In genomic region chr16:35907432-35908201, GRCm38 (mm10) we compare ENCODE assay signal across 10 mouse cellular contexts. TPM values are rescaled to one million over a fixed set of nuclear protein-coding genes. Genes with fewer than 3 reads are reported as not detected.
DNase-seq lines count a peak whose midpoint lies in the region; ATAC-seq and TF ChIP-seq lines count a peak whose summit lies in the region.
"Had no signal": no experiment of that assay in that cellular context is flagged by ENCODE, and none has a peak within 500 bp of the region (broad histone marks: within the 10 kb centered on the region; RNA-seq: fewer than 3 reads in every experiment).

No protein-coding gene starts in this region.

- intact Hi-C loops in heart, postnatal 36 days (cut with DNase I) = no loop called here

- no peak overlapping the region for H3K9ac ChIP-seq in liver, postnatal 0 days (replicated peaks)
- no peak overlapping the region for H3K9ac ChIP-seq in liver, embryonic 12.5 days
- H3K9ac ChIP-seq: limb, embryonic 13.5 days had no signal

- no peak for TF ChIP-seq POLR2A in myocyte (IDR thresholded peaks at IDR 0.05; ENCODE audit: insufficient read length, low read depth)

- H3K4me2 ChIP-seq in liver, postnatal 0 days (ENCODE audit: low read depth, low read length) = no peak overlapping the region
- no peak overlapping the region for H3K4me2 ChIP-seq in liver, embryonic 12.5 days
- H3K4me2 ChIP-seq in myocyte (ENCODE audit: low read depth) = peak overlapping the region; percentile 4
- H3K4me2 ChIP-seq: limb, embryonic 13.5 days had no signal

- no peaks in the 10 kb centered on the region for H3K27me3 ChIP-seq in liver, postnatal 0 days (ENCODE audit: insufficient read depth, low read length)
- no peaks in the 10 kb centered on the region for H3K27me3 ChIP-seq in liver, embryonic 12.5 days (replicated peaks)
- H3K27me3 ChIP-seq in myocyte (ENCODE audit: control insufficient read depth, insufficient read depth, insufficient read length) = no peaks in the 10 kb centered on the region
- H3K27me3 ChIP-seq: limb, embryonic 13.5 days; Patski had no signal

- no peak for TF ChIP-seq CTCF in liver, postnatal 0 days (IDR thresholded peaks at IDR 0.05; ENCODE audit: low read depth)

- H3K4me1 ChIP-seq in liver, postnatal 0 days (ENCODE audit: insufficient read depth) = peaks cover 4% of the 10 kb centered on the region; the same call in 1 of the 2 replicates
- H3K4me1 ChIP-seq in liver, embryonic 12.5 days = peaks cover 19% of the 10 kb centered on the region
- H3K4me1 ChIP-seq: limb, embryonic 13.5 days had no signal

- peak; percentile 61; the same call in 1 of the 2 replicates for ATAC-seq in liver, postnatal 0 days
- no peak for ATAC-seq in liver, embryonic 12.5 days
- ATAC-seq: Patski had no signal

- no peak for TF ChIP-seq EP300 in liver, postnatal 0 days (IDR thresholded peaks at IDR 0.05; ENCODE audit: low read depth)

- peaks cover 3% of the 10 kb centered on the region; the same call in 1 of the 2 replicates for H3K9me3 ChIP-seq in liver, postnatal 0 days (ENCODE audit: low read length)
- H3K9me3 ChIP-seq in liver, embryonic 12.5 days (replicated peaks) = no peaks in the 10 kb centered on the region; the same call in 1 of the 2 replicates
- H3K9me3 ChIP-seq: limb, embryonic 13.5 days had no signal

- H3K36me3 ChIP-seq in liver, postnatal 0 days (replicated peaks; ENCODE audit: insufficient read depth, low read length) = no peaks in the 10 kb centered on the region
- no peaks in the 10 kb centered on the region for H3K36me3 ChIP-seq in liver, embryonic 12.5 days
- no peaks in the 10 kb centered on the region for H3K36me3 ChIP-seq in myocyte (ENCODE audit: control insufficient read depth, insufficient read depth)
- H3K36me3 ChIP-seq: limb, embryonic 13.5 days had no signal

- H3K4me3 ChIP-seq in liver, postnatal 0 days (ENCODE audit: low read depth, low read length) = no peak overlapping the region
- H3K4me3 ChIP-seq in liver, embryonic 12.5 days = no peak overlapping the region
- no peak overlapping the region for H3K4me3 ChIP-seq in myocyte
- H3K4me3 ChIP-seq: limb, embryonic 13.5 days had no signal

- no peak overlapping the region for H3ac ChIP-seq in myocyte (ENCODE audit: control insufficient read depth, insufficient read length)

- no peak for DNase-seq in liver, postnatal 0 days
- DNase-seq in adrenal gland, postnatal 36 days = peak; percentile 55 to 73
- DNase-seq in heart, postnatal 36 days = peak; percentile 14 to 23
- no peak for DNase-seq in thymus, postnatal 36 days
- DNase-seq in left cerebral cortex, adult 9 months (ENCODE audit: low spot score in 2 of 2) = no peak
- no peak for DNase-seq in B cell, adult 2 months

- H3K27ac ChIP-seq in liver, postnatal 0 days (ENCODE audit: low read depth) = peak overlapping the region; percentile 26; the same call in 1 of the 2 replicates
- no peak overlapping the region for H3K27ac ChIP-seq in liver, embryonic 12.5 days
- H3K27ac ChIP-seq: limb, embryonic 13.5 days had no signal

- 47% methylated on average over 4 of the region's 4 CpGs for WGBS in liver, postnatal 0 days (ENCODE audit: insufficient replicate concordance)
- 54% methylated on average over 4 of the region's 4 CpGs for WGBS in liver, embryonic 12.5 days (ENCODE audit: insufficient replicate concordance)

- H3K79me2 ChIP-seq in myocyte (ENCODE audit: control insufficient read depth, insufficient read depth) = no peaks in the 10 kb centered on the region

TF ChIP-seq in myocyte, 11 proteins besides CTCF, POLR2A, EP300 and RAD21:
- TF ChIP-seq TCF12 (IDR thresholded peaks at IDR 0.05; ENCODE audit: insufficient read depth, poor library complexity, severe bottlenecking) (peak; percentile 26), E2F4 (IDR thresholded peaks at IDR 0.05; ENCODE audit: insufficient read depth) (no peak), MYOG (IDR thresholded peaks at IDR 0.05; ENCODE audit: control insufficient read depth in 1 of 3, insufficient read depth in 1 of 3, insufficient read length in 2 of 3, low read depth in 2 of 3) (peak in 2 of 3 experiments; percentile 54 to 95), MAX (IDR thresholded peaks at IDR 0.05; ENCODE audit: low read depth) (no peak), REST (IDR thresholded peaks at IDR 0.05; ENCODE audit: insufficient read depth, insufficient read length) (no peak), MYOD1 (IDR thresholded peaks at IDR 0.05; ENCODE audit: control insufficient read depth in 1 of 3, insufficient read length in 2 of 3, low read depth in 2 of 3) (peak in 2 of 3 experiments; percentile 69 to 90), SRF (IDR thresholded peaks at IDR 0.05; ENCODE audit: control insufficient read depth, insufficient read length, low read depth) (no peak), POLR2AphosphoS2 (IDR thresholded peaks at IDR 0.05; ENCODE audit: insufficient read length, low read depth) (no peak), USF1 (IDR thresholded peaks at IDR 0.05; ENCODE audit: low read depth) (peak; percentile 79), CEBPB (IDR thresholded peaks at IDR 0.05; ENCODE audit: insufficient read depth, poor library complexity, severe bottlenecking) (no peak), TCF3 (IDR thresholded peaks at IDR 0.05; ENCODE audit: insufficient read length, low read depth) (no peak)

RNA-seq across cellular contexts. Expression of gene Parp9, which starts 30.7 kb away (rescaled TPM):
- 21.8 and 23.4 TPM in 2 replicates for polyA plus RNA-seq in liver, postnatal 0 days (2015; fragmentation: Nextera tagmentation; extraction: Ambion mirVana)
- polyA plus RNA-seq in liver, embryonic 12.5 days (2016; fragmentation: Nextera tagmentation; extraction: Ambion mirVana) = 5.7 and 5.8 TPM in 2 replicates
- 10 to 100 TPM; 15.0 to 16.2 TPM for total RNA-seq in adrenal gland, postnatal 36 days (2021)
- total RNA-seq in heart, postnatal 36 days (2021) = 10 to 100 TPM; 11.9 to 12.8 TPM
- polyA plus RNA-seq in myocyte (2012; fragmentation: generic; extraction: Trizol) = 1.2 TPM

RNA-seq across cellular contexts. Expression of gene Dtx3l, which starts 31.3 kb away (rescaled TPM):
- 15.8 and 16.3 TPM in 2 replicates for polyA plus RNA-seq in liver, postnatal 0 days (2015; fragmentation: Nextera tagmentation; extraction: Ambion mirVana)
- 3.4 and 3.5 TPM in 2 replicates for polyA plus RNA-seq in liver, embryonic 12.5 days (2016; fragmentation: Nextera tagmentation; extraction: Ambion mirVana)
- 10 to 100 TPM in 1 of 2 experiments, 1 to 10 TPM in 1; 9.1 to 10.9 TPM for total RNA-seq in adrenal gland, postnatal 36 days (2021)
- total RNA-seq in heart, postnatal 36 days (2021) = 10 to 100 TPM in 1 of 2 experiments, 1 to 10 TPM in 1; 9.8 to 12.6 TPM
- polyA plus RNA-seq in myocyte (2012; fragmentation: generic; extraction: Trizol) = 0.83 TPM

RNA-seq across cellular contexts. Expression of gene Parp14, which starts 36.3 kb away (rescaled TPM):
- 2.1 and 2.3 TPM in 2 replicates for polyA plus RNA-seq in liver, postnatal 0 days (2015; fragmentation: Nextera tagmentation; extraction: Ambion mirVana)
- 0.81 and 1.2 TPM in 2 replicates for polyA plus RNA-seq in liver, embryonic 12.5 days (2016; fragmentation: Nextera tagmentation; extraction: Ambion mirVana)
- 10 to 100 TPM; 14.8 to 15.7 TPM for total RNA-seq in adrenal gland, postnatal 36 days (2021)
- 10 to 100 TPM in 1 of 2 experiments, 1 to 10 TPM in 1; 9.9 to 16.2 TPM for total RNA-seq in heart, postnatal 36 days (2021)
- polyA plus RNA-seq in myocyte (2012; fragmentation: generic; extraction: Trizol) = 0.23 TPM

Comparison
In these comparisons a context has a peak if more than half of its experiments do, and no peak if none do; other contexts are left out.
1. DNase-seq: peak in adrenal gland, postnatal 36 days (2 of 2) and heart, postnatal 36 days (2 of 2); none in liver, postnatal 0 days (single experiment), thymus, postnatal 36 days (0 of 2), left cerebral cortex, adult 9 months (0 of 2) and B cell, adult 2 months (0 of 2).